ENCODE assay signal across 21 mouse cellular contexts in the genomic region with DNA sequence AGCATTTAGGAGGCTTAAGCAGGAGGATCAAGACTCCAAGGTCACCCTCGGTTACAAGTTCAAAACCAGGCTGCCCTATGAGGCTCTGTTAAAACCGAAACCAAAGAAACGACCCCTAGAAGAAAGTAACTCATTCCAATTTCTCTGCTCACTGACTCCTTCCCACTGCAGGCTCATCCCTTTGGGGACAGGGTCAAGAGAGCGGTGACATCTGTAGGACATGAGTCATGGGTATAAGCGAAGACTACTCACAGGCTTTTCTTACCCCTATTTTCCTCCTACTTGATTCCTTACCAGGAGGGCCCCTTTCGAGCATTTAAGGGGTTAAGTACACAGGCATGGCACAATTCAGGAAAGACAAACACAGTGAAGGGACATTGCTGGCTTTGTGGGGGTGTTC. TPM values are rescaled to one million over a fixed set of nuclear protein-coding genes. Genes with fewer than 3 reads are reported as not detected.
DNase-seq lines count a peak whose midpoint lies in the region; ATAC-seq and TF ChIP-seq lines count a peak whose summit lies in the region.
"Had no signal": no experiment of that assay in that cellular context is flagged by ENCODE, and none has a peak within 500 bp of the region (broad histone marks: within the 10 kb centered on the region; RNA-seq: fewer than 3 reads in every experiment).

No protein-coding gene starts in this region.

- no peak overlapping the region for H3K4me3 ChIP-seq in heart, embryonic 13.5 days
- H3K4me3 ChIP-seq in liver, postnatal 0 days (ENCODE audit: low read depth, low read length): no peak overlapping the region
- no peak overlapping the region for H3K4me3 ChIP-seq in liver, embryonic 12.5 days
- H3K4me3 ChIP-seq in myocyte: no peak overlapping the region
- no peak overlapping the region for H3K4me3 ChIP-seq in limb, embryonic 10.5 days
- H3K4me3 ChIP-seq: hindbrain, embryonic 10.5 days; intestine, embryonic 15.5 days; liver, embryonic 13.5 days; midbrain, embryonic 15.5 days; neural tube, embryonic 13.5 days had no signal

- no peak for TF ChIP-seq CTCF in liver, postnatal 0 days (IDR thresholded peaks at IDR 0.05; ENCODE audit: low read depth)

- H3K9ac ChIP-seq in heart, embryonic 13.5 days: no peak overlapping the region
- H3K9ac ChIP-seq in liver, postnatal 0 days (replicated peaks): no peak overlapping the region
- H3K9ac ChIP-seq in liver, embryonic 12.5 days: no peak overlapping the region
- H3K9ac ChIP-seq: intestine, embryonic 15.5 days; liver, embryonic 13.5 days; midbrain, embryonic 15.5 days; neural tube, embryonic 13.5 days had no signal

- TF ChIP-seq POLR2A in myocyte (IDR thresholded peaks at IDR 0.05; ENCODE audit: insufficient read length, low read depth): no peak

- H3K27ac ChIP-seq in heart, embryonic 13.5 days (replicated peaks): peak overlapping the region; percentile 63; the same call in 1 of the 2 replicates
- peak overlapping the region; percentile 81 for H3K27ac ChIP-seq in liver, postnatal 0 days (ENCODE audit: low read depth)
- H3K27ac ChIP-seq in liver, embryonic 12.5 days: no peak overlapping the region
- H3K27ac ChIP-seq in limb, embryonic 10.5 days: no peak overlapping the region
- H3K27ac ChIP-seq: hindbrain, embryonic 10.5 days; liver, embryonic 13.5 days; macrophage; midbrain, embryonic 15.5 days; neural tube, embryonic 13.5 days had no signal

- H3ac ChIP-seq in myocyte (ENCODE audit: control insufficient read depth, insufficient read length): no peak overlapping the region

- H3K79me2 ChIP-seq in myocyte (ENCODE audit: control insufficient read depth, insufficient read depth): no peaks in the 10 kb centered on the region

- H3K9me3 ChIP-seq in heart, embryonic 13.5 days: no peaks in the 10 kb centered on the region; the same call in 1 of the 2 replicates
- no peaks in the 10 kb centered on the region for H3K9me3 ChIP-seq in liver, postnatal 0 days (ENCODE audit: low read length)
- H3K9me3 ChIP-seq in liver, embryonic 12.5 days (replicated peaks): no peaks in the 10 kb centered on the region; the same call in 1 of the 2 replicates
- H3K9me3 ChIP-seq in limb, embryonic 10.5 days (replicated peaks): no peaks in the 10 kb centered on the region
- H3K9me3 ChIP-seq: hindbrain, embryonic 10.5 days; intestine, embryonic 15.5 days; midbrain, embryonic 15.5 days; neural tube, embryonic 13.5 days had no signal

- no peak for ATAC-seq in heart, embryonic 13.5 days (ENCODE audit: extremely low read depth, insufficient number of reproducible peaks, low FRiP score, low TSS enrichment)
- no peak for ATAC-seq in liver, postnatal 0 days
- ATAC-seq in liver, embryonic 12.5 days: no peak
- ATAC-seq: forebrain, embryonic 16.5 days; hindbrain, embryonic 16.5 days; midbrain, embryonic 15.5 days had no signal

- no peak for DNase-seq in heart, adult 8-10 months (ENCODE audit: low spot score)
- DNase-seq in liver, postnatal 0 days: no peak
- DNase-seq in ES-CJ7 (ENCODE audit: low read depth, low spot score): peak; percentile 29
- no peak for DNase-seq in limb, embryonic 10.5 days (ENCODE audit: low spot score)
- DNase-seq: B cell, adult 2 months; cerebellum, adult 9-10 months; gastrocnemius, postnatal 14 days; left cerebral cortex, postnatal 4 days; liver, embryonic 13.5 days; thymus, postnatal 25 days had no signal

- H3K4me1 ChIP-seq in heart, embryonic 13.5 days: peaks cover 15% of the 10 kb centered on the region
- H3K4me1 ChIP-seq in liver, postnatal 0 days (ENCODE audit: insufficient read depth): peaks cover 6% of the 10 kb centered on the region; the same call in 1 of the 2 replicates
- H3K4me1 ChIP-seq in liver, embryonic 12.5 days: peaks cover 4% of the 10 kb centered on the region; the same call in 1 of the 2 replicates
- peaks cover 5% of the 10 kb centered on the region; the same call in 1 of the 2 replicates for H3K4me1 ChIP-seq in limb, embryonic 10.5 days
- H3K4me1 ChIP-seq: midbrain, embryonic 15.5 days; neural tube, embryonic 13.5 days had no signal

- no peak for TF ChIP-seq EP300 in liver, postnatal 0 days (IDR thresholded peaks at IDR 0.05; ENCODE audit: low read depth)

- H3K27me3 ChIP-seq in heart, embryonic 13.5 days (replicated peaks): no peaks in the 10 kb centered on the region
- H3K27me3 ChIP-seq in liver, postnatal 0 days (ENCODE audit: insufficient read depth, low read length): no peaks in the 10 kb centered on the region
- H3K27me3 ChIP-seq in liver, embryonic 12.5 days (replicated peaks): no peaks in the 10 kb centered on the region
- H3K27me3 ChIP-seq in myocyte (ENCODE audit: control insufficient read depth, insufficient read depth, insufficient read length): no peaks in the 10 kb centered on the region
- H3K27me3 ChIP-seq in limb, embryonic 10.5 days (ENCODE audit: low read depth, poor library complexity, severe bottlenecking): no peaks in the 10 kb centered on the region
- H3K27me3 ChIP-seq: CH12.LX; intestine, embryonic 15.5 days; liver, embryonic 13.5 days; midbrain, embryonic 15.5 days; neural tube, embryonic 13.5 days had no signal

- WGBS in heart, embryonic 13.5 days: 80% methylated on average over 6 of the region's 6 CpGs
- WGBS in liver, postnatal 0 days (ENCODE audit: insufficient replicate concordance): 74% methylated on average over 6 of the region's 6 CpGs
- 72% methylated on average over 6 of the region's 6 CpGs for WGBS in liver, embryonic 12.5 days (ENCODE audit: insufficient replicate concordance)
- 90% methylated on average over 6 of the region's 6 CpGs for WGBS in limb, embryonic 10.5 days

- no peak overlapping the region for H3K4me2 ChIP-seq in heart, embryonic 13.5 days
- H3K4me2 ChIP-seq in liver, postnatal 0 days (ENCODE audit: low read depth, low read length): no peak overlapping the region
- H3K4me2 ChIP-seq in liver, embryonic 12.5 days: no peak overlapping the region
- peak overlapping the region; percentile 53 for H3K4me2 ChIP-seq in myocyte (ENCODE audit: low read depth)
- H3K4me2 ChIP-seq: intestine, embryonic 15.5 days; liver, embryonic 13.5 days; midbrain, embryonic 15.5 days; neural tube, embryonic 13.5 days had no signal

- H3K36me3 ChIP-seq in heart, embryonic 13.5 days: no peaks in the 10 kb centered on the region
- no peaks in the 10 kb centered on the region for H3K36me3 ChIP-seq in liver, postnatal 0 days (replicated peaks; ENCODE audit: insufficient read depth, low read length)
- H3K36me3 ChIP-seq in liver, embryonic 12.5 days: no peaks in the 10 kb centered on the region; the same call in 1 of the 2 replicates
- H3K36me3 ChIP-seq in myocyte (ENCODE audit: control insufficient read depth, insufficient read depth): no peaks in the 10 kb centered on the region
- H3K36me3 ChIP-seq in limb, embryonic 10.5 days: no peaks in the 10 kb centered on the region
- H3K36me3 ChIP-seq: hindbrain, embryonic 10.5 days; intestine, embryonic 15.5 days; liver, embryonic 13.5 days; midbrain, embryonic 15.5 days; neural tube, embryonic 13.5 days had no signal

TF ChIP-seq in myocyte, 11 proteins besides CTCF, POLR2A, EP300 and RAD21:
- TF ChIP-seq E2F4 (IDR thresholded peaks at IDR 0.05; ENCODE audit: insufficient read depth): no peak
- TF ChIP-seq TCF12 (IDR thresholded peaks at IDR 0.05; ENCODE audit: insufficient read depth, poor library complexity, severe bottlenecking): no peak
- TF ChIP-seq CEBPB (IDR thresholded peaks at IDR 0.05; ENCODE audit: insufficient read depth, poor library complexity, severe bottlenecking): no peak
- TF ChIP-seq MYOG (IDR thresholded peaks at IDR 0.05; ENCODE audit: control insufficient read depth in 1 of 3, insufficient read depth in 1 of 3, insufficient read length in 2 of 3, low read depth in 2 of 3): no peak
- no peak for TF ChIP-seq REST (IDR thresholded peaks at IDR 0.05; ENCODE audit: insufficient read depth, insufficient read length)

RNA-seq across cellular contexts. Expression of gene Hnrnpa3, which starts 15.1 kb away (rescaled TPM):
- polyA plus RNA-seq in heart, embryonic 13.5 days (2015; fragmentation: Nextera tagmentation; extraction: Ambion mirVana): 188 and 192 TPM in 2 replicates
- total RNA-seq in heart, adult 8-10 months (2022): 100 to 1,000 TPM; 132 to 185 (median 159) TPM
- polyA plus RNA-seq in liver, postnatal 0 days (2015; fragmentation: Nextera tagmentation; extraction: Ambion mirVana): 86.9 and 90.7 TPM in 2 replicates
- 199 and 204 TPM in 2 replicates for polyA plus RNA-seq in liver, embryonic 12.5 days (2016; fragmentation: Nextera tagmentation; extraction: Ambion mirVana)
- polyA plus RNA-seq in myocyte (2012; fragmentation: generic; extraction: Trizol): 193 TPM
- polyA plus RNA-seq in limb, embryonic 10.5 days (2016; fragmentation: Nextera tagmentation; extraction: Ambion mirVana): 352 and 369 TPM in 2 replicates

Comparison
In these comparisons a context has a peak if more than half of its experiments do, and no peak if none do; other contexts are left out.
1. H3K27ac ChIP-seq: peak in heart, embryonic 13.5 days (single experiment) and liver, postnatal 0 days (single experiment); none in liver, embryonic 12.5 days (single experiment) and limb, embryonic 10.5 days (single experiment).